Comparison of ENCODE assay signal across 8 mouse cellular contexts in the genomic region with DNA sequence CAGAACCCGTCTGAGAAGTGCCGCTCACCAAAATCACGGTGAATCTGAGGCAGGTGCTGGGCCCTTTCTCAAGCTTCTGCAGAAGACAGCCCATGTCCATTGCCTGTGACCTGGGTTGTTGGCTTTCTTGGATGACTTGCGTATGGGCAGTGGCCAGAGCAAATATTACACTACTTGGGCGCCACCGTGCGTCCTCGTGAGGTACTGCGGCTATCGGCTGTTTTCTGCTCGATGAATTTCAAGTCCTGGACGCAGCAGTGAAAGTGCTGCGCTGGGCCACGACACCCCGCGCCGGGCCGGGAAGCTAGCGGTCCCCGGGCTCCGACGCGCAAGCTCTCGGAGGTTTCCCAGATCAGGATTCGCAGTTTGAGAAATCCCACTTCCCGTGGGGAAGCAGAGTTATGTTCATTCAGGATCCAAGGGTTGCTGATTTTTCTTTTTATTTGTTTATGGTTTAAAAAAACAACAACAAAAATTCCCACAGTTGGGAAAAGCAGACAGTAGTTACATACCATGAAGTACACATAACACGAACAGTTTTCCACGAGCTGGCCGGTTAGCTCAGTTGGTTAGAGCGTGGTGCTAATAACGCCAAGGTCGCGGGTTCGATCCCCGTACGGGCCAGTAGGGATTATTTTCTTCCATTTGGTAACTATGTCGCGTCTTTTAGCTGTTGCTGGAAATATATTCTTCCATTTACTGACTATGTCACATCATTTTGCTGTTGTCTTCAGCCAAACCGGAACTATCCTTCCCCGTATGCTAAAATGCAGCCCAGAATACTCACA. TPM values are rescaled to one million over a fixed set of nuclear protein-coding genes. Genes with fewer than 3 reads are reported as not detected.
DNase-seq lines count a peak whose midpoint lies in the region; ATAC-seq lines count a peak whose summit lies in the region.

No protein-coding gene starts in this region.

- H3K27me3 ChIP-seq in heart, embryonic 14.5 days (ENCODE audit: control insufficient read depth, insufficient read depth, low read length): no peaks in the 10 kb centered on the region
- H3K27me3 ChIP-seq in liver, embryonic 13.5 days: no peaks in the 10 kb centered on the region
- H3K27me3 ChIP-seq in stomach, embryonic 14.5 days (ENCODE audit: control insufficient read depth, insufficient read depth, low read length): no peaks in the 10 kb centered on the region

- peak overlapping the region; percentile 72 for H3K9ac ChIP-seq in heart, embryonic 14.5 days (ENCODE audit: low read length)
- H3K9ac ChIP-seq in liver, embryonic 13.5 days: peak overlapping the region; percentile 81
- H3K9ac ChIP-seq in stomach, embryonic 14.5 days (replicated peaks; ENCODE audit: low read depth, low read length): no peak overlapping the region; the same call in 1 of the 2 replicates

- no peaks in the 10 kb centered on the region for H3K9me3 ChIP-seq in heart, embryonic 14.5 days (ENCODE audit: control insufficient read depth, low read length)
- no peaks in the 10 kb centered on the region for H3K9me3 ChIP-seq in liver, embryonic 13.5 days (replicated peaks)
- H3K9me3 ChIP-seq in stomach, embryonic 14.5 days (ENCODE audit: control insufficient read depth, low read depth, low read length): no peaks in the 10 kb centered on the region

- H3K4me1 ChIP-seq in heart, embryonic 14.5 days (ENCODE audit: control insufficient read depth in 2 of 2, insufficient read depth in 2 of 2, low read length in 2 of 2): peaks cover 0 to 8% of the 10 kb centered on the region in 2 experiments; a peak in 2 of 4 replicates
- peaks cover 40% of the 10 kb centered on the region for H3K4me1 ChIP-seq in liver, embryonic 13.5 days (replicated peaks)
- H3K4me1 ChIP-seq in stomach, embryonic 14.5 days (ENCODE audit: control insufficient read depth, insufficient read depth, low read length): no peaks in the 10 kb centered on the region

- H3K27ac ChIP-seq in heart, embryonic 14.5 days (replicated peaks in 1 of 2; ENCODE audit: control insufficient read depth in 1 of 2, insufficient read depth in 1 of 2, low read depth in 2 of 2, low read length in 2 of 2): peak overlapping the region; percentile 76 to 88
- peak overlapping the region; percentile 91 for H3K27ac ChIP-seq in liver, embryonic 13.5 days
- no peak overlapping the region; the same call in 1 of the 2 replicates for H3K27ac ChIP-seq in stomach, embryonic 14.5 days (ENCODE audit: low read length)

- ATAC-seq in heart, embryonic 14.5 days (ENCODE audit: insufficient number of reproducible peaks, insufficient read depth, low FRiP score, low read depth): peak; percentile 75
- peak; percentile 81 for ATAC-seq in liver, embryonic 13.5 days (ENCODE audit: low read depth)
- ATAC-seq in stomach, embryonic 14.5 days (ENCODE audit: insufficient number of reproducible peaks, insufficient read depth, low FRiP score, low read depth): peak; percentile 79

- H3K36me3 ChIP-seq in heart, embryonic 14.5 days (ENCODE audit: control insufficient read depth, insufficient read depth, low read length): no peaks in the 10 kb centered on the region
- H3K36me3 ChIP-seq in liver, embryonic 13.5 days: no peaks in the 10 kb centered on the region
- H3K36me3 ChIP-seq in stomach, embryonic 14.5 days (ENCODE audit: control insufficient read depth, insufficient read depth, low read length): no peaks in the 10 kb centered on the region

- peak overlapping the region; percentile 64 for H3K4me2 ChIP-seq in heart, embryonic 14.5 days (ENCODE audit: low read length)
- peak overlapping the region; percentile 72 for H3K4me2 ChIP-seq in liver, embryonic 13.5 days
- peak overlapping the region; percentile 36 for H3K4me2 ChIP-seq in stomach, embryonic 14.5 days (replicated peaks; ENCODE audit: low read depth, low read length)

- WGBS in heart, embryonic 14.5 days: 1% methylated on average over 40 of the region's 40 CpGs
- WGBS in liver, embryonic 13.5 days (ENCODE audit: insufficient replicate concordance): under 1% methylated on average over 40 of the region's 40 CpGs
- 2% methylated on average over 40 of the region's 40 CpGs for WGBS in stomach, embryonic 14.5 days

- DNase-seq in CD4-positive, CD25-positive, alpha-beta regulatory T cell, adult 2 months (ENCODE audit: low read depth, low spot score): peak; percentile 93
- DNase-seq in c-Kit-negative CD71-positive TER-119-positive erythroid progenitor cells, embryonic 14.5 days (ENCODE audit: low read depth, low spot score): peak; percentile 88
- DNase-seq in fibroblast of lung, adult 2 months (ENCODE audit: low read depth): peak; percentile 93
- peak; percentile 96 for DNase-seq in kidney, postnatal 14 days
- DNase-seq in liver, embryonic 13.5 days: peak; percentile 89
- DNase-seq in natural killer cell, adult 2 months (ENCODE audit: low spot score in 2 of 2): peak; percentile 95 to 96

- H3K4me3 ChIP-seq in heart, embryonic 14.5 days (ENCODE audit: control insufficient read depth in 1 of 2, insufficient read depth in 1 of 2, low read depth in 1 of 2, low read length in 2 of 2): peak overlapping the region; percentile 48 to 78
- peak overlapping the region; percentile 67 for H3K4me3 ChIP-seq in liver, embryonic 13.5 days (replicated peaks)
- peak overlapping the region; percentile 32 for H3K4me3 ChIP-seq in stomach, embryonic 14.5 days (ENCODE audit: low read depth, low read length)

RNA-seq across cellular contexts. Expression of a gene that starts 6.5 kb away (rescaled TPM):
- 2.9 and 6.8 TPM in 2 replicates for polyA plus RNA-seq in heart, embryonic 14.5 days (2014; fragmentation: Nextera tagmentation; extraction: Ambion mirVana)
- polyA plus RNA-seq in liver, embryonic 13.5 days (2015; fragmentation: Nextera tagmentation; extraction: Ambion mirVana): 3.6 and 18.3 TPM in 2 replicates
- polyA plus RNA-seq in stomach, embryonic 14.5 days (2014; fragmentation: Nextera tagmentation; extraction: Ambion mirVana): 10.3 and 12.7 TPM in 2 replicates

RNA-seq across cellular contexts. Expression of a gene that starts 6.8 kb away (rescaled TPM):
- 1.9 and 2.3 TPM in 2 replicates for polyA plus RNA-seq in heart, embryonic 14.5 days (2014; fragmentation: Nextera tagmentation; extraction: Ambion mirVana)
- 3.5 and 3.7 TPM in 2 replicates for polyA plus RNA-seq in liver, embryonic 13.5 days (2015; fragmentation: Nextera tagmentation; extraction: Ambion mirVana)
- polyA plus RNA-seq in stomach, embryonic 14.5 days (2014; fragmentation: Nextera tagmentation; extraction: Ambion mirVana): 7.0 and 7.5 TPM in 2 replicates

RNA-seq across cellular contexts. Expression of a gene that starts 12.3 kb away (rescaled TPM):
- 8.1 and 9.3 TPM in 2 replicates for polyA plus RNA-seq in heart, embryonic 14.5 days (2014; fragmentation: Nextera tagmentation; extraction: Ambion mirVana)
- polyA plus RNA-seq in liver, embryonic 13.5 days (2015; fragmentation: Nextera tagmentation; extraction: Ambion mirVana): 38.8 and 52.6 TPM in 2 replicates
- 19.1 and 22.4 TPM in 2 replicates for polyA plus RNA-seq in stomach, embryonic 14.5 days (2014; fragmentation: Nextera tagmentation; extraction: Ambion mirVana)

RNA-seq across cellular contexts. Expression of a gene that starts 13.9 kb away (rescaled TPM):
- polyA plus RNA-seq in heart, embryonic 14.5 days (2014; fragmentation: Nextera tagmentation; extraction: Ambion mirVana): 9.7 and 11.2 TPM in 2 replicates
- 17.9 and 18.6 TPM in 2 replicates for polyA plus RNA-seq in liver, embryonic 13.5 days (2015; fragmentation: Nextera tagmentation; extraction: Ambion mirVana)
- 43.8 and 54.9 TPM in 2 replicates for polyA plus RNA-seq in stomach, embryonic 14.5 days (2014; fragmentation: Nextera tagmentation; extraction: Ambion mirVana)

RNA-seq across cellular contexts. Expression of a gene that starts 14.1 kb away (rescaled TPM):
- 2.5 and 2.6 TPM in 2 replicates for polyA plus RNA-seq in heart, embryonic 14.5 days (2014; fragmentation: Nextera tagmentation; extraction: Ambion mirVana)
- 11.6 and 16.7 TPM in 2 replicates for polyA plus RNA-seq in liver, embryonic 13.5 days (2015; fragmentation: Nextera tagmentation; extraction: Ambion mirVana)
- polyA plus RNA-seq in stomach, embryonic 14.5 days (2014; fragmentation: Nextera tagmentation; extraction: Ambion mirVana): 8.6 and 12.4 TPM in 2 replicates
